Mouse (Mus musculus) thymus, adult 2 months (tissue): ENCODE data around the gene Gm10799.

Experiments
- CTCF ChIP-seq: fragments of 200-500 bp; IDR thresholded peaks from 2 replicates; pipeline ENCODE4 v1.5.1; 2012; ENCODE audit warnings: mild to moderate bottlenecking, control low read depth, low read length, moderate library complexity, borderline replicate concordance; ENCODE audit not compliant: control insufficient read depth, poor library complexity, insufficient read depth; ENCODE audit errors: extremely low read depth
- POLR2A ChIP-seq: fragments of 200-500 bp; IDR thresholded peaks from 2 replicates; pipeline ENCODE4 v1.6.1; 2012; ENCODE audit warnings: mild to moderate bottlenecking, low read length, control low read depth, moderate library complexity; ENCODE audit not compliant: control insufficient read depth, poor library complexity, insufficient read depth; ENCODE audit errors: extremely low read depth

DNA sequence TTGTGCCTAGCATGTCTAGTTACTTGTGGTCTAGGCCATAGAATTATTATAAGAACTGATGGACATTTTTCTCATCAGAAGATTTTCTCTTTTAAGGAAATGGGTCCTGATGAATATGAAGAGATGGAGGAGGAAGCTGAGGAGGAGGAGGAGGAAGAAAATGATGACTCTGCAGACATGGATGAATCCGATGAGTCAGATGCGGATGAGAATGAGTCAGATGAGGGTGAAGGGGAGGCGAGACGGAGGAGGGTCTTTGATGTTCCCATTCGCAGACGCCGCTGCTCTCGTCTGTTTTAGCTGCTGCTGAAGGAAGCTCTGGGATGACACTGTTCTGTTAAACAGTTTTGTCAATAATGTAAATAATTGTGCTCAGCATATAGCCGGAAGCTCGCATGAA, 8.6 kb downstream of the Gm10799 start:
- no peak for TF ChIP-seq POLR2A
- no peak for TF ChIP-seq CTCF
